Mouse (Mus musculus) erythroid progenitor cell, adult 5-6 weeks (primary cell): ENCODE data around the gene Procr. TPM values are rescaled to one million over a fixed set of nuclear protein-coding genes. Genes with fewer than 3 reads are reported as not detected.

Experiments used
- ATAC-seq: replicated peaks from 2 replicates; pipeline ENCODE4 v1.8.0; 2016; ENCODE audit warnings: moderate number of reproducible peaks, mild to moderate bottlenecking, moderate TSS enrichment, inconsistent platforms; ENCODE audit not compliant: poor library complexity, low FRiP score, severe bottlenecking
- total RNA-seq, 2 experiments: library from RNA; stranded (forward) in 1 of 2; stranded (reverse) in 1 of 2; fragments of 150-400 nt in 1 of 2; fragments of 186-747, 209-891 nt in 1 of 2; gene quantifications; 2 replicates each; pipeline versions ENCODE4 v1.2.3 to v1.2.4; 2015 to 2017; ENCODE audit warnings: low replicate concordance in 2 of 2

Procr gene
- total RNA-seq, 2 experiments from 2014 or later, result not detected

- no peak for ATAC-seq
These were observed 43.9 kb downstream of the Procr start for GRCm38 (mm10) chr2:155794674-155795445.

GRCm38 (mm10) chr2:155798613-155799012, 47.7 kb downstream of the Procr start:
- ATAC-seq, result no peak

GRCm38 (mm10) chr2:155802761-155803160, 51.8 kb downstream of the Procr start:
- 0 out of 2 replicates have a peak, but pooled peaks have one; percentile 39 for ATAC-seq

GRCm38 (mm10) chr2:155804053-155804452, 53.1 kb downstream of the Procr start:
- ATAC-seq, result no peak

Other genes starting within 250 kb of the Procr start
- 3.2 and 6.3 TPM in 2 replicates for gene Acss2, start 233.2 kb upstream of the Procr start, total RNA-seq (2015; ENCODE audit: low replicate concordance)
- 7.7 and 9.2 TPM in 2 replicates for gene Acss2, start 233.2 kb upstream of the Procr start, total RNA-seq (2017; ENCODE audit: low replicate concordance)
- not detected in 2 replicates for gene Ggt7, start 232.9 kb upstream of the Procr start, total RNA-seq (2015; ENCODE audit: low replicate concordance)
- not detected in 2 replicates for gene Ggt7, start 232.9 kb upstream of the Procr start, total RNA-seq (2017; ENCODE audit: low replicate concordance)
- 2.9 and 7.1 TPM in 2 replicates for gene Gss, start 158.3 kb upstream of the Procr start, total RNA-seq (2015; ENCODE audit: low replicate concordance)
- gene Gss, start 158.3 kb upstream of the Procr start, total RNA-seq (2017; ENCODE audit: low replicate concordance), result 5.6 and 9.6 TPM in 2 replicates
- gene Myh7b, start 139.9 kb upstream of the Procr start, total RNA-seq (2015; ENCODE audit: low replicate concordance), result not detected in 2 replicates
- gene Myh7b, start 139.9 kb upstream of the Procr start, total RNA-seq (2017; ENCODE audit: low replicate concordance), result not detected in 2 replicates
- gene Trpc4ap, start 58.7 kb upstream of the Procr start, total RNA-seq (2015; ENCODE audit: low replicate concordance), result 35.6 and 35.7 TPM in 2 replicates
- gene Trpc4ap, start 58.7 kb upstream of the Procr start, total RNA-seq (2017; ENCODE audit: low replicate concordance), result 19.7 and 49.9 TPM in 2 replicates
- 11.3 and 12.3 TPM in 2 replicates for gene Edem2, start 21.6 kb upstream of the Procr start, total RNA-seq (2015; ENCODE audit: low replicate concordance)
- gene Edem2, start 21.6 kb upstream of the Procr start, total RNA-seq (2017; ENCODE audit: low replicate concordance), result 6.2 and 6.7 TPM in 2 replicates
- gene Gm17581, start 15.3 kb upstream of the Procr start, total RNA-seq (2015; ENCODE audit: low replicate concordance), result not detected in 2 replicates
- gene Gm17581, start 15.3 kb upstream of the Procr start, total RNA-seq (2017; ENCODE audit: low replicate concordance), result not detected in 2 replicates
- not detected in 2 replicates for gene Mmp24, start 24.2 kb downstream of the Procr start, total RNA-seq (2015; ENCODE audit: low replicate concordance)
- gene Mmp24, start 24.2 kb downstream of the Procr start, total RNA-seq (2017; ENCODE audit: low replicate concordance), result not detected in 2 replicates
- gene BC029722, start 68.3 kb downstream of the Procr start, total RNA-seq (2015; ENCODE audit: low replicate concordance), result not detected in 2 replicates
- gene BC029722, start 68.3 kb downstream of the Procr start, total RNA-seq (2017; ENCODE audit: low replicate concordance), result 0.77 and 1.6 TPM in 2 replicates
- gene Eif6, start 75.8 kb downstream of the Procr start, total RNA-seq (2015; ENCODE audit: low replicate concordance), result 68.1 and 91.0 TPM in 2 replicates
- 11.6 and 28.1 TPM in 2 replicates for gene Eif6, start 75.8 kb downstream of the Procr start, total RNA-seq (2017; ENCODE audit: low replicate concordance)
- not detected in 2 replicates for gene Fam83c, start 83.7 kb downstream of the Procr start, total RNA-seq (2015; ENCODE audit: low replicate concordance)
- gene Fam83c, start 83.7 kb downstream of the Procr start, total RNA-seq (2017; ENCODE audit: low replicate concordance), result not detected in 2 replicates
- gene Uqcc1, start 179.2 kb downstream of the Procr start, total RNA-seq (2015; ENCODE audit: low replicate concordance), result 1.7 and 7.6 TPM in 2 replicates
- gene Uqcc1, start 179.2 kb downstream of the Procr start, total RNA-seq (2017; ENCODE audit: low replicate concordance), result 2.3 and 2.6 TPM in 2 replicates
- gene Gm15557, start 189.6 kb downstream of the Procr start, total RNA-seq (2015; ENCODE audit: low replicate concordance), result not detected in 2 replicates
- gene Gm15557, start 189.6 kb downstream of the Procr start, total RNA-seq (2017; ENCODE audit: low replicate concordance), result not detected in 2 replicates
- gene Gdf5, start 194.2 kb downstream of the Procr start, total RNA-seq (2015; ENCODE audit: low replicate concordance), result not detected in 2 replicates
- not detected in 2 replicates for gene Gdf5, start 194.2 kb downstream of the Procr start, total RNA-seq (2017; ENCODE audit: low replicate concordance)
- gene Cep250, start 205.3 kb downstream of the Procr start, total RNA-seq (2015; ENCODE audit: low replicate concordance), result 4.2 and 32.4 TPM in 2 replicates
- gene Cep250, start 205.3 kb downstream of the Procr start, total RNA-seq (2017; ENCODE audit: low replicate concordance), result 18.5 and 19.2 TPM in 2 replicates